Mouse (Mus musculus): ENCODE results near the gene Vangl2.
"Not testable (repeated sequence)": the region's sequence is repeated elsewhere in the genome, so short reads cannot be mapped to it uniquely, and the experiment has no call there.

Vangl2 gene

GRCm38 (mm10) chr1:172007761-172008160 lies 20.5 kb downstream of the Vangl2 start:
- no peak for DNase-seq (ENCODE audit: low spot score in 2 of 2)

- no peak for DNase-seq (ENCODE audit: low spot score in 2 of 2)
Measured at GRCm38 (mm10) chr1:172001665-172002064, 26.6 kb downstream of the Vangl2 start.

GRCm38 (mm10) chr1:172000641-172001040 lies 27.6 kb downstream of the Vangl2 start:
- peak; percentile 68 to 79 for DNase-seq (ENCODE audit: low spot score in 2 of 2)

GRCm38 (mm10) chr1:171998820-171999597 lies 29.2 kb downstream of the Vangl2 start:
- DNase-seq (ENCODE audit: low spot score in 2 of 2), result no peak

- DNase-seq (ENCODE audit: low spot score in 2 of 2), result no peak
Measured at GRCm38 (mm10) chr1:171996701-171997100, 31.5 kb downstream of the Vangl2 start.

GRCm38 (mm10) chr1:171994918-171995715 lies 33.1 kb downstream of the Vangl2 start:
- no peak for DNase-seq (ENCODE audit: low spot score in 2 of 2)

- no peak for DNase-seq (ENCODE audit: low spot score in 2 of 2)
Measured at GRCm38 (mm10) chr1:171994501-171994900, 33.7 kb downstream of the Vangl2 start.

- no peak for DNase-seq (ENCODE audit: low spot score in 2 of 2)
Measured at GRCm38 (mm10) chr1:171992901-171993530, 35.2 kb downstream of the Vangl2 start.

- no peak for DNase-seq (ENCODE audit: low spot score in 2 of 2)
Measured at GRCm38 (mm10) chr1:171991883-171992282, 36.4 kb downstream of the Vangl2 start.

- DNase-seq (ENCODE audit: low spot score in 2 of 2), result no peak
Measured at GRCm38 (mm10) chr1:171984121-171984520, 44.1 kb downstream of the Vangl2 start.

GRCm38 (mm10) chr1:171983372-171984001 lies 44.8 kb downstream of the Vangl2 start:
- no peak for DNase-seq (ENCODE audit: low spot score in 2 of 2)

- no peak for DNase-seq (ENCODE audit: low spot score in 2 of 2)
Measured at GRCm38 (mm10) chr1:171982740-171983139, 45.5 kb downstream of the Vangl2 start.

GRCm38 (mm10) chr1:171982170-171982569 lies 46.1 kb downstream of the Vangl2 start:
- no peak for DNase-seq (ENCODE audit: low spot score in 2 of 2)

GRCm38 (mm10) chr1:171979969-171980730 lies 48.1 kb downstream of the Vangl2 start:
- no peak for DNase-seq (ENCODE audit: low spot score in 2 of 2)

- no peak for DNase-seq (ENCODE audit: low spot score in 2 of 2)
Measured at GRCm38 (mm10) chr1:171977891-171978290, 50.4 kb downstream of the Vangl2 start.

GRCm38 (mm10) chr1:171976826-171977539 lies 51.3 kb downstream of the Vangl2 start:
- DNase-seq (ENCODE audit: low spot score in 2 of 2), result no peak

GRCm38 (mm10) chr1:171975831-171976230 lies 52.4 kb downstream of the Vangl2 start:
- no peak for DNase-seq (ENCODE audit: low spot score in 2 of 2)

- no peak for DNase-seq (ENCODE audit: low spot score in 2 of 2)
Measured at GRCm38 (mm10) chr1:171975377-171975776, 52.9 kb downstream of the Vangl2 start.

- not testable (repeated sequence) for DNase-seq (ENCODE audit: low spot score in 2 of 2)
Measured at GRCm38 (mm10) chr1:171974361-171974760, 53.9 kb downstream of the Vangl2 start.

GRCm38 (mm10) chr1:171970854-171971586 lies 57.2 kb downstream of the Vangl2 start:
- DNase-seq (ENCODE audit: low spot score in 2 of 2), result no peak
